Mouse (Mus musculus) embryo, embryonic 10.5 days (tissue): ENCODE measurements at regions not wholly inside any gene's neighbourhood (a gene's known extent, or its start where the extent isn't known, plus 50 kb on each side); places are given as distances from the start of the nearest gene placed in this dataset.

Source experiments
- DNase-seq: peaks from one replicate; pipeline ENCODE4 v3.0.0-alpha.2; 2015; ENCODE audit warnings: low spot score

GRCm38 (mm10) chr9:115483024-115483423 is 172.8 kb upstream of the Stt3b start:
- no peak for DNase-seq

DNA sequence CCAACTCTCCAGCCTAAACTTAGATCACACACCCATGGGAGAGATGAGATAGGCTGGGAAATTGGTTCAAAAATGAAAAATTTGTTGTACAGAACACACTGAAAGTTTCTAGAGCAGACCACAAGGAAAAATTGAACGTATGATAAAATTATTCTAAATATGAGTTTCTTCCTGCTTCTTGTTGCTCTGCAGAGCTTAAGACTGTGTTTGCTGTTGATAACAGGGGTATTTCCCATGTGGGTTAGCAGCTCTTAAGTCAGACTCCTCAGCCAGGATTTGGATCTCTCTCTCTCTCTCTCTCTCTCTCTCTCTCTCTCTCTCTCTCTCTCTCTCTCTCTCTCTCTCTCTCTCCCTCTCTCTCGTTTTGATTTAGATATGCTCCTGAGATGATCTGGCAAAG is 173.5 kb upstream of the Stt3b start:
- no peak for DNase-seq

DNA sequence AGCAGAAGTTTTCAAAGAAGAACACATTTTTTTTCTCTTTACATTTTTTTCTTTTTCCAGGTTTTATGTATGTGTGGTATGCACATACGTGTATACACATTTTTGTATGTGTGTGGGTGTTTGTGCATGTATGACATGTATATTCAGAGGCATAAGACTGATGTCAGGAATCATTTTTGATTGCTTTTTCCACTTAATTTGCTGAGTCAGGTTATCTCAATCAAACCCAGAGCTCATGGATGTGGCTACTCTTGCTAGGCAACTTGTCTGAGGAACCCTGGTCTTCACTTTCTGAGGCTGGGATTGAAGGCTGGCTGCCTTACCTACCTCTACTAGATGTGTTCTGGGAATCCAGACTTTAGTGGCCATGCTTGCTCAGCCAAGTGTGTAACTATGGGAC is 174.2 kb upstream of the Stt3b start:
- no peak for DNase-seq

DNA sequence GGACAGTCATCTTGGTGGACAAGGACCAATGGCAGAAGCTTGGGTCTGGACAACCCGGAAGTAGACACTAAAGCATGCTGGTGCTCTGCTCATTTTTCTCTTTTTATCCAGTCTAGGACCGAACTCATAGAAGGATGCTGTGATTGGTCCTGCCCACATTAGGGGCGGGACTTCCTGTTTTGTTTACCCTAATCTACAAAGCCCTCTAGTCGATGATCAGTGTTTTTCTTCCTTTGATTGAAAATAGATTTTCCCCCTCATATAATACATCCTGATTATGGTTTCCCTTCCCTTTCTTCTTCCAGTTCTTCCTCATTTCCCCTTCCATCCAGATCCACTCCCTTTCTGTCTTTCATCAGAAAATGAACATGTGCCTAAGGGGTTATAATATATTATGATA is 175.0 kb upstream of the Stt3b start:
- no peak for DNase-seq

DNA sequence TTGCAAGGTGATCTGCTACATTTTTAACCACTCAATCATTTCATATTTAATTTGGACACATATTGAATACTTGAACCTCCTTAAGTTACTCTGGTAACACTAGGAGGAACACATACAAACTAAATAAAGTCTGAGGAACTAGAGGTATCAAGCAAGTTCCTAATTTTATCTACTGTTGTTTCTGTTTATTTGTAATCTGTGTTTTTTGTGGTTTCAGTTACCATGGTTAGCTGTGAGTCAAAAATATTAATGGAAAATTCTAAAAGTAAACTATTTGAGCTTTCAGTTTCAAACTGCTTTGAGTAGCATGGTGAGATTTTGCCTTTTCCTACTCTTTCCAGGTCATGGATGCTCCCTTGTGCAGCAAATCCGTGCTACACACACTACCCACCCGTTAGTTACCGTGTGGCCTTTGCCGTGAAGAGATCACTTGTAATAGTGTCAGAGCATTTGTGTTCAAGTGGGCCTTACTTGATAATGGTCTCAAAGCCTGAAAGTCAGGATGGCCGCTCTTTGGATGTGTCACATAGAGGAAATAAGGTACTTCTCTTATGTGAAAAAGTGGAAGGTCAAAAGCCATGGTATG is 177.0 kb upstream of the Stt3b start:
- DNase-seq, result no peak

GRCm38 (mm10) chr9:115488913-115489809 is 178.9 kb upstream of the Stt3b start:
- DNase-seq, result no peak

DNA sequence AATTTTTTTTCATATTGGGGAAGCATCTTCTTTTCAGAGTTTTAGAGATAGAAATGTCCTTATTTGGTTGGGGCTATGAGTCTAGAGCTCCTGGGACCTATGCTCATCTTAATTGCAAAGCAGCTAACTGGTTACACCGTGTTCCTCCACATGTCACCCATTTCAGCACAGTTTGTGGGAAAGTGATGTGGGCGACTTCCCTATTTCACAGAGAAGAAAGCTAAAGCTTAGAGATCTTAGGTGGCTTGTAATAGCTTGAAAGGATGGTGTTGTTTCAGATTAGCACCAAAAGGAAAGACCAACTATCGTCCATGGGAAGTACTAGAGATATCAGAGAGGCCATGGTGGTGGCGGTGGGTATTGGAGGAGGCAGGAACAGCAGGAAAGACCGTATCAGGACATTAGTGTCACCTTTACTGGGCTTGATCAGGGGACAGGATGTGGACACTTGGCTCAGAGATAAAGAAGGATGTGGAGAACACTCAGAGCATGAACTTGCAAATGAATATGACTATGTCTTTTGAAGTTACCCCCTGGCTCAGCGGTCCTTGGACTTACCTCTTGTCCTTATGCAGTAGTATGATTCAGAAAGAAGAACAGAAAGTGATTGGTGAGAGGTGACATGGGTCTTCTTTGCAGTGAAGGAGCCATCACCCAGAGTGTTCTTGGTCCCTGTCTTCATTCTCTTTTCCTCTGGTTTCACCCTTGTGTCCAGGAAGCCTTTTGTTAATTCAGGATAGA is 182.4 kb upstream of the Stt3b start:
- no peak for DNase-seq

- DNase-seq, result no peak
Observed at GRCm38 (mm10) chr9:115493765-115494164, 183.5 kb upstream of the Stt3b start.

GRCm38 (mm10) chr9:115499536-115499935 is 189.3 kb upstream of the Stt3b start:
- no peak for DNase-seq

GRCm38 (mm10) chr9:115504789-115505188 is 194.6 kb upstream of the Stt3b start:
- DNase-seq, result no peak

DNA sequence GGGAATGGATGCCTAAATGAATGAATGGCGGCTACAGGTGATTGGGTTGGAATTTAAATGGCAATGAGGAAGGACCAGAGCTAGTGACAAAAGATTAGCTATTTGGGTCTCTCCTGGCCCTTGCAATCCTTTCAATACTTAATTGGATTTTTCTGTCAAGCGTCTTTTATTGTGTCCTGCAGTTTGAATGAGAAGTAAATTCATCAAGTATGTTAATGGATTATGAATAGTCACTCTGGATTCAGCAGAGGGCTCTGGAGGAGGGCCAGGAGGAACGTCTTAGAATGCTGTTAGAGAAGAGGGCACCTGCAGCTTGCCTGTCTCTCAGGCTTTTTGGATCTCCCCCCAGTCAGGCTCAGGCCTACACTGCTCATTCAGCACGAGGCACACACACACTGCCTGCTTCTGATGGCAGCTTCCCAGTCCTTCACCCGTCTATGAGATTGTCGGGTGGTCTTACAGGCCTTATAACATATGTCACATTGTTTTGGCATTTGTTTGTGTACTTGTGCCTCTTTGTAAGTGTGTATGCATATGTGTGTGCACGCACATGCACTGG is 197.0 kb upstream of the Stt3b start:
- DNase-seq, result no peak

DNA sequence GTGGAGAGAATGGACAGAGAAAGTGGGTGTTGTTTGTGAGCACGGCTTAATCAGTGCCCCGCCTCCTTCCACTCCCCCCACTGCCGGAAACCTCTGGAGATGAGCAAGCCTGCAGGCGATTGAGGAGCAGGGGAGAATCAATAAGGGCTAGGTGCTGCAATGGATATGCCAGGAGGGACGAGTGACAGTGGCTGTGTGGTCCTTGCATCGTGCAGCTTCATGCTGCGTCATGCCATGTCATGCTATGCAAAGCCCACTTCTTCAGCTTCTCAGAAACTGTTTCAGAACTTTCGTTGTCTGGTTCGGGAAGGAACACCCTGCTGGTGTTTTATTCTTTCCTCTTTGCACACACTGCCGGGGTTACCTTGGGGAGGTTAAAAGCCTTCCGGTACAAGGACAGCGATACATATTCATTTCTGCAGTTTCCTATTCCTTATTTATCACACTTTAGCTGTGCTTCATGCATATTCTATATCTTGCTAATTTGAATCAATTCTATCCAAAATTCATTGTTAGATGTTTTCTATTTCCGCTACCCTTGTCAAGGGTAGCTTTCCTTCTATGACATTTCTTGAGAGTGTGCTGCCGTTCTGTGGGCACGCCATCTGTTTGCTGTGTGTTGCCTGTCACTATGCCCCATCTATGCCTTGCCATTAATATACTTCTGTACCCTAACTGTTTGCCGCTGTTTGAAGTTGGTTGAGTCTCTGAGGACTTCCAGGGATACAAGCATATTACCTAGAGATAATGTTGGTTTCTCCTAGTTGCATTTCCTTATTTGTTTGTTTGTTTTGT is 202.8 kb upstream of the Stt3b start:
- DNase-seq, result peak; percentile 8

GRCm38 (mm10) chr9:115517903-115518302 is 207.7 kb upstream of the Stt3b start:
- DNase-seq, result no peak

- DNase-seq, result no peak
Observed at GRCm38 (mm10) chr9:115524161-115524560, 213.9 kb upstream of the Stt3b start.

DNA sequence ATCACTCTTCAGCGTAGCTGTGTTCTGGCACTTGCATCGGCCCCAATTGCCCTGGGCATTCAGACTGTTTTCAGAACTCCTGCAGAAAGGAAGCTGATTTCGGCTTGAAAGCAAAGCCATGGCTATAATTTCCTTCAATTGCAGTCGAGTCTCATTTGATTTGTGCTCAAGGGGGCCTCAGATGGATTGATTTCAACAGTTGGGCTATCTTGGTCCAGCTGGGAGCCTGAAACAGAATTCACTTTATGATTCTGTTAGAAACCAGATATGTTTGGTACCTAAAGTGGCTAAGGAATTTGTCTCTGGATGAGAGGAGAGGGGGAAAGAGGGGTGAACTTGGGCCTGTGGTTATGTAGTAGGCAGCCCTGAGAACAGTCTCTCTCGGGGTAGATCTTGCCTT is 214.4 kb upstream of the Stt3b start:
- no peak for DNase-seq

- no peak for DNase-seq
Observed at GRCm38 (mm10) chr9:115526322-115526721, 216.1 kb upstream of the Stt3b start.

- DNase-seq, result no peak
Observed at GRCm38 (mm10) chr9:115526981-115527380, 216.8 kb upstream of the Stt3b start.

- no peak for DNase-seq
Observed at GRCm38 (mm10) chr9:115534198-115534597, 224.0 kb upstream of the Stt3b start.

GRCm38 (mm10) chr9:115543665-115544064 is 233.4 kb upstream of the Stt3b start:
- DNase-seq, result no peak

GRCm38 (mm10) chr9:115545178-115545577 is 235.0 kb upstream of the Stt3b start:
- no peak for DNase-seq

GRCm38 (mm10) chr9:115545792-115546191 is 235.6 kb upstream of the Stt3b start:
- no peak for DNase-seq
